Mouse (Mus musculus) hindbrain, embryonic 12.5 days (tissue): ENCODE results near the gene Uncx. TPM values are rescaled to one million over a fixed set of nuclear protein-coding genes. Genes with fewer than 3 reads are reported as not detected.

Experiments used
- ATAC-seq: fragments of 200-750 bp; cut with Nextera tagmentation; 2 replicates; pipeline ENCODE4 v1.8.0; 2017; ENCODE audit warnings: moderate TSS enrichment; ENCODE audit not compliant: low FRiP score
- H3K27ac ChIP-seq: fragments of 300-500 bp; sonication (generic); 2 replicates; pipeline ENCODE4 v1.5.1; 2016; ENCODE audit warnings: mild to moderate bottlenecking
- H3K27me3 ChIP-seq: fragments of 300-500 bp; sonication (generic); 2 replicates; pipeline ENCODE4 v1.6.1; 2016; ENCODE audit warnings: mild to moderate bottlenecking
- H3K36me3 ChIP-seq: fragments of 300-500 bp; sonication (generic); 2 replicates; pipeline ENCODE4 v1.6.1; 2016; ENCODE audit warnings: mild to moderate bottlenecking
- H3K4me1 ChIP-seq: fragments of 300-500 bp; sonication (generic); 2 replicates; pipeline ENCODE4 v1.6.1; 2016
- H3K4me2 ChIP-seq: fragments of 300-500 bp; sonication (generic); replicated peaks from 2 replicates; pipeline ENCODE4 v1.6.1; 2016; ENCODE audit warnings: mild to moderate bottlenecking
- H3K4me3 ChIP-seq: fragments of 300-500 bp; sonication (generic); 2 replicates; pipeline ENCODE4 v1.5.1; 2016; ENCODE audit warnings: mild to moderate bottlenecking
- H3K9ac ChIP-seq: fragments of 300-500 bp; sonication (generic); 2 replicates; pipeline ENCODE4 v1.6.1; 2016; ENCODE audit warnings: mild to moderate bottlenecking, moderate library complexity
- H3K9me3 ChIP-seq: fragments of 300-500 bp; sonication (generic); replicated peaks from 2 replicates; pipeline ENCODE4 v1.6.1; 2016; ENCODE audit warnings: mild to moderate bottlenecking
- WGBS: fragments of 180-500 bp; shearing (Covaris S2); methylation state at CpG from one replicate; pipeline ENCODE4 v1.1.7; 2016; 5-methylcytosine and 5-hydroxymethylcytosine counted together
- polyA plus RNA-seq: library from polyadenylated mRNA; unstranded; fragments of >200 nt; fragmentation: Nextera tagmentation; extraction: Ambion mirVana; gene quantifications from 2 replicates; pipeline ENCODE4 v1.2.1, GENCODE M21; 2016

Gene Uncx
- polyA plus RNA-seq: 97.3 and 99.4 TPM in 2 replicates

GRCm38 (mm10) chr5:139543214-139543613 lies at the start of gene Uncx:
TSS of gene Uncx (plus strand) at chr5:139543494.
- Histone ChIP-seq H3K4me3 (peak within 1 kb of the TSS; percentile 51), H3K27me3 (peaks cover 85% of the 10 kb centered on the region), H3K9me3 (no peaks in the 10 kb centered on the region), H3K36me3 (no peaks in the 10 kb centered on the region), H3K4me2 (peak within 1 kb of the TSS; percentile 60), H3K4me1 (peaks cover 31% of the 10 kb centered on the region), H3K27ac (peak within 1 kb of the TSS; percentile 91), H3K9ac (peak within 1 kb of the TSS; percentile 69)
- WGBS: 1% methylated on average over 15 of the region's 15 CpGs
- ATAC-seq: no peak

GRCm38 (mm10) chr5:139493690-139494089 lies 49.6 kb upstream of the Uncx start:
- ATAC-seq: no peak
- H3K36me3 ChIP-seq: no peaks in the 10 kb centered on the region
- H3K27me3 ChIP-seq: peaks cover 9% of the 10 kb centered on the region; the same call in 1 of the 2 replicates
- H3K4me2 ChIP-seq: no peak overlapping the region
- H3K9ac ChIP-seq: no peak overlapping the region
- 0 out of 2 replicates have a peak, but pooled peaks cover 2% of the 10 kb centered on the region for H3K4me1 ChIP-seq
- H3K9me3 ChIP-seq: no peaks in the 10 kb centered on the region
- H3K4me3 ChIP-seq: no peak overlapping the region
- H3K27ac ChIP-seq: no peak overlapping the region
- 62% methylated on average over 5 of the region's 5 CpGs for WGBS

- 59% methylated on average over 21 of the region's 22 CpGs for WGBS
- H3K27me3 ChIP-seq: peaks cover 9% of the 10 kb centered on the region; the same call in 1 of the 2 replicates
- H3K27ac ChIP-seq: no peak overlapping the region
- H3K4me2 ChIP-seq: no peak overlapping the region
- no peak overlapping the region for H3K9ac ChIP-seq
- H3K36me3 ChIP-seq: no peaks in the 10 kb centered on the region
- H3K4me1 ChIP-seq: 0 out of 2 replicates have a peak, but pooled peaks cover 2% of the 10 kb centered on the region
- ATAC-seq: no peak
- no peaks in the 10 kb centered on the region for H3K9me3 ChIP-seq
- H3K4me3 ChIP-seq: no peak overlapping the region
These were observed 48.1 kb upstream of the Uncx start for GRCm38 (mm10) chr5:139495019-139495669.

- no peak overlapping the region for H3K4me3 ChIP-seq
- 54% methylated on average over 5 of the region's 5 CpGs for WGBS
These were observed 46.4 kb upstream of the Uncx start for GRCm38 (mm10) chr5:139496939-139497338.

GRCm38 (mm10) chr5:139498791-139499190 lies 44.5 kb upstream of the Uncx start:
- no peaks in the 10 kb centered on the region for H3K36me3 ChIP-seq
- H3K27ac ChIP-seq: no peak overlapping the region
- peaks cover 12% of the 10 kb centered on the region for H3K27me3 ChIP-seq
- WGBS: 70% methylated on average over 5 of the region's 5 CpGs
- no peak overlapping the region for H3K4me2 ChIP-seq
- H3K4me3 ChIP-seq: no peak overlapping the region
- no peak overlapping the region for H3K9ac ChIP-seq
- no peaks in the 10 kb centered on the region for H3K4me1 ChIP-seq
- no peak for ATAC-seq
- no peaks in the 10 kb centered on the region for H3K9me3 ChIP-seq

More at GRCm38 (mm10) chr5:139496939-139497338, 46.4 kb upstream of the Uncx start:
- peaks cover 9% of the 10 kb centered on the region; the same call in 1 of the 2 replicates for H3K27me3 ChIP-seq
- no peaks in the 10 kb centered on the region for H3K36me3 ChIP-seq
- no peak overlapping the region for H3K9ac ChIP-seq
- no peak overlapping the region for H3K27ac ChIP-seq
- no peaks in the 10 kb centered on the region for H3K4me1 ChIP-seq
- no peak overlapping the region for H3K4me2 ChIP-seq
- no peaks in the 10 kb centered on the region for H3K9me3 ChIP-seq
- no peak for ATAC-seq

- Histone ChIP-seq H3K36me3 (no peaks in the 10 kb centered on the region), H3K27me3 (peaks cover 28% of the 10 kb centered on the region), H3K9ac (no peak overlapping the region), H3K4me1 (no peaks in the 10 kb centered on the region), H3K9me3 (no peaks in the 10 kb centered on the region), H3K27ac (no peak overlapping the region), H3K4me2 (no peak overlapping the region), H3K4me3 (no peak overlapping the region)
- no peak for ATAC-seq
- WGBS: 88% methylated on average over 14 of the region's 14 CpGs
These were observed 41.0 kb upstream of the Uncx start for GRCm38 (mm10) chr5:139502281-139502680.

- 0 out of 2 replicates have a peak, but pooled peaks have one; percentile 19 for ATAC-seq
- H3K4me2 ChIP-seq: no peak overlapping the region
- H3K9me3 ChIP-seq: no peaks in the 10 kb centered on the region
- no peak overlapping the region for H3K9ac ChIP-seq
- H3K4me3 ChIP-seq: no peak overlapping the region
- no peaks in the 10 kb centered on the region for H3K36me3 ChIP-seq
- peaks cover 32% of the 10 kb centered on the region for H3K27me3 ChIP-seq
- no peak overlapping the region for H3K27ac ChIP-seq
- no peaks in the 10 kb centered on the region for H3K4me1 ChIP-seq
- 11% methylated on average over 9 of the region's 14 CpGs for WGBS
These were observed 38.2 kb upstream of the Uncx start for GRCm38 (mm10) chr5:139505073-139505606.

- Histone ChIP-seq H3K27ac (no peak overlapping the region), H3K4me2 (no peak overlapping the region), H3K9ac (no peak overlapping the region), H3K9me3 (no peaks in the 10 kb centered on the region), H3K4me1 (no peaks in the 10 kb centered on the region), H3K27me3 (peaks cover 42% of the 10 kb centered on the region), H3K4me3 (no peak overlapping the region), H3K36me3 (no peaks in the 10 kb centered on the region)
- WGBS: 16% methylated on average over 5 of the region's 5 CpGs
- ATAC-seq: no peak
These were observed 37.1 kb upstream of the Uncx start for GRCm38 (mm10) chr5:139506207-139506606.

- Histone ChIP-seq H3K4me3 (no peak overlapping the region), H3K27ac (no peak overlapping the region), H3K9ac (no peak overlapping the region), H3K4me2 (no peak overlapping the region), H3K4me1 (no peaks in the 10 kb centered on the region), H3K36me3 (no peaks in the 10 kb centered on the region), H3K27me3 (peaks cover 34% of the 10 kb centered on the region), H3K9me3 (0 out of 2 replicates have a peak, but pooled peaks cover 3% of the 10 kb centered on the region)
- 20% methylated on average over 17 of the region's 17 CpGs for WGBS
- ATAC-seq: no peak
These were observed 32.5 kb upstream of the Uncx start for GRCm38 (mm10) chr5:139510682-139511366.

- Histone ChIP-seq H3K9me3 (0 out of 2 replicates have a peak, but pooled peaks cover 3% of the 10 kb centered on the region), H3K36me3 (no peaks in the 10 kb centered on the region), H3K4me3 (no peak overlapping the region), H3K4me1 (0 out of 2 replicates have a peak, but pooled peaks cover 4% of the 10 kb centered on the region), H3K27me3 (peaks cover 28% of the 10 kb centered on the region), H3K4me2 (no peak overlapping the region), H3K27ac (no peak overlapping the region), H3K9ac (no peak overlapping the region)
- 87% methylated on average over 4 of the region's 4 CpGs for WGBS
- ATAC-seq: no peak
These were observed 31.1 kb upstream of the Uncx start for GRCm38 (mm10) chr5:139512201-139512600.

- 41% methylated on average over 11 of the region's 11 CpGs for WGBS
- no peaks in the 10 kb centered on the region for H3K36me3 ChIP-seq
- no peak overlapping the region for H3K27ac ChIP-seq
- H3K9ac ChIP-seq: no peak overlapping the region
- no peak overlapping the region for H3K4me2 ChIP-seq
- H3K9me3 ChIP-seq: 0 out of 2 replicates have a peak, but pooled peaks cover 3% of the 10 kb centered on the region
- ATAC-seq: no peak
- peaks cover 36% of the 10 kb centered on the region for H3K27me3 ChIP-seq
- no peak overlapping the region for H3K4me3 ChIP-seq
- H3K4me1 ChIP-seq: 0 out of 2 replicates have a peak, but pooled peaks cover 4% of the 10 kb centered on the region
These were observed 27.0 kb upstream of the Uncx start for GRCm38 (mm10) chr5:139516281-139516680.

GRCm38 (mm10) chr5:139520069-139520834 lies 23.0 kb upstream of the Uncx start:
- Histone ChIP-seq H3K27ac (no peak overlapping the region), H3K4me1 (peaks cover 4% of the 10 kb centered on the region; the same call in 1 of the 2 replicates), H3K36me3 (no peaks in the 10 kb centered on the region), H3K9ac (no peak overlapping the region), H3K9me3 (no peaks in the 10 kb centered on the region), H3K4me2 (no peak overlapping the region), H3K27me3 (peaks cover 57% of the 10 kb centered on the region), H3K4me3 (no peak overlapping the region)
- ATAC-seq: no peak
- WGBS: 60% methylated on average over 14 of the region's 14 CpGs
